8 mouse cellular contexts compared by ENCODE assay signal in the genomic region with DNA sequence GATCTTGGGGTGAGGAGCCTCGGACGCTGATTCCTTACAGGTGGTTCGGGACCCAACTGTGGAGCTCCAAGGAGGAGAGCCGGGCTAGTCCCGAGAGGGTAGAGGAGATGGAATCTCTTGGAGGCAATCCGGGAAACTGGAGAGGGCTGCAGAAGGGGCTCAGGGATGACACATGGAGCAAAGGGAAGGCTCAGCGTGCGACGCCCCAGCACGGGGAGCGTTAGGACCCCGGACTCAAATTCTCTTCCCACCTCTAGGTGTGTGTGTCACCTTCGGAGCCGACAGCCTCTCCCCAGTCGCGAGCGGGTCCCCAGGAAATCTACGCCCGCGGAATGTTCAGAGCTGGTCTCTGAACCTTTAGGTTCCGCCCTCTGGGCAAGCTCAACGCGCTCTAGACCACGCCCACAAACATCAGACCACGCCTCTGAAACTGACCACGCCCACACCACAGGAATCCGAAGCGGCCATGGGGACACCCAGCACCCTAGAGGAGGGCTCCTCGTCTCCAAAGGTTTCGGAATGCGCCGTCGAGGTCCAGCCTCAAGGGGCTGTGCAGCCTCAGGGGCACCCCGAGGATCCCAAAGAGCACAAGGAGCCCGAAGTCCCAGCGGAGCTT. TPM values are rescaled to one million over a fixed set of nuclear protein-coding genes. Genes with fewer than 3 reads are reported as not detected.
DNase-seq lines count a peak whose midpoint lies in the region; ATAC-seq lines count a peak whose summit lies in the region.

No protein-coding gene starts in this region.

- peak overlapping the region; percentile 51; the same call in 1 of the 2 replicates for H3K27ac ChIP-seq in embryonic facial prominence, embryonic 13.5 days
- no peak overlapping the region for H3K27ac ChIP-seq in heart, embryonic 11.5 days (ENCODE audit: low read depth, low read length)
- H3K27ac ChIP-seq in kidney, embryonic 14.5 days (ENCODE audit: low read depth, low read length): no peak overlapping the region
- peak overlapping the region; percentile 39 for H3K27ac ChIP-seq in lung, embryonic 15.5 days
- H3K27ac ChIP-seq in neural tube, embryonic 15.5 days (replicated peaks): no peak overlapping the region

- peak; percentile 74 for DNase-seq in layer of hippocampus, adult 11-12 months (ENCODE audit: low spot score)
- DNase-seq in layer of hippocampus, adult 9-10 months (ENCODE audit: low spot score): no peak
- peak; percentile 95 for DNase-seq in thymus, postnatal 0 days (ENCODE audit: low spot score)

- H3K27me3 ChIP-seq in embryonic facial prominence, embryonic 13.5 days: peaks cover 63% of the 10 kb centered on the region
- peaks cover 51% of the 10 kb centered on the region for H3K27me3 ChIP-seq in heart, embryonic 11.5 days (ENCODE audit: control insufficient read depth, insufficient read depth, low read length)
- H3K27me3 ChIP-seq in kidney, embryonic 14.5 days (ENCODE audit: control insufficient read depth, insufficient read depth, low read length): peaks cover 40% of the 10 kb centered on the region
- H3K27me3 ChIP-seq in lung, embryonic 15.5 days: peaks cover 41% of the 10 kb centered on the region
- peaks cover 55% of the 10 kb centered on the region for H3K27me3 ChIP-seq in neural tube, embryonic 15.5 days (replicated peaks)

- H3K9me3 ChIP-seq in embryonic facial prominence, embryonic 13.5 days: no peaks in the 10 kb centered on the region
- H3K9me3 ChIP-seq in heart, embryonic 11.5 days (replicated peaks; ENCODE audit: control insufficient read depth, low read length): no peaks in the 10 kb centered on the region
- no peaks in the 10 kb centered on the region for H3K9me3 ChIP-seq in kidney, embryonic 14.5 days (ENCODE audit: control insufficient read depth, low read length)
- no peaks in the 10 kb centered on the region for H3K9me3 ChIP-seq in lung, embryonic 15.5 days
- no peaks in the 10 kb centered on the region for H3K9me3 ChIP-seq in neural tube, embryonic 15.5 days (replicated peaks)

- peak; percentile 28; the same call in 1 of the 2 replicates for ATAC-seq in embryonic facial prominence, embryonic 13.5 days (ENCODE audit: insufficient number of reproducible peaks, insufficient read depth, low FRiP score, low TSS enrichment, low read depth)
- peak; percentile 65 for ATAC-seq in heart, embryonic 11.5 days (replicated peaks; ENCODE audit: insufficient number of reproducible peaks, low FRiP score, low TSS enrichment)
- peak; percentile 69 for ATAC-seq in kidney, embryonic 14.5 days (ENCODE audit: low FRiP score, low TSS enrichment)
- peak; percentile 77 for ATAC-seq in lung, embryonic 15.5 days (ENCODE audit: borderline replicate concordance, extremely low read depth, low FRiP score, low TSS enrichment)
- peak; percentile 19; the same call in 1 of the 2 replicates for ATAC-seq in neural tube, embryonic 15.5 days (ENCODE audit: low FRiP score)

- WGBS in embryonic facial prominence, embryonic 13.5 days: under 1% methylated on average over 36 of the region's 36 CpGs
- 1% methylated on average over 36 of the region's 36 CpGs for WGBS in heart, embryonic 11.5 days (ENCODE audit: insufficient replicate concordance)
- WGBS in kidney, embryonic 14.5 days: under 1% methylated on average over 36 of the region's 36 CpGs
- under 1% methylated on average over 36 of the region's 36 CpGs for WGBS in lung, embryonic 15.5 days
- WGBS in neural tube, embryonic 15.5 days: 0% methylated on average over 36 of the region's 36 CpGs

- H3K9ac ChIP-seq in embryonic facial prominence, embryonic 13.5 days: peak overlapping the region; percentile 46
- H3K9ac ChIP-seq in heart, embryonic 11.5 days (ENCODE audit: low read depth, low read length): peak overlapping the region; percentile 8
- peak overlapping the region; percentile 34; the same call in 1 of the 2 replicates for H3K9ac ChIP-seq in kidney, embryonic 14.5 days (ENCODE audit: low read depth, low read length)
- peak overlapping the region; percentile 25 for H3K9ac ChIP-seq in lung, embryonic 15.5 days
- H3K9ac ChIP-seq in neural tube, embryonic 15.5 days (replicated peaks): peak overlapping the region; percentile 11; the same call in 1 of the 2 replicates

- H3K4me3 ChIP-seq in embryonic facial prominence, embryonic 13.5 days: peak overlapping the region; percentile 46
- peak overlapping the region; percentile 49 for H3K4me3 ChIP-seq in heart, embryonic 11.5 days (ENCODE audit: low read depth, low read length)
- H3K4me3 ChIP-seq in kidney, embryonic 14.5 days (ENCODE audit: low read length): peak overlapping the region; percentile 45
- H3K4me3 ChIP-seq in lung, embryonic 15.5 days: peak overlapping the region; percentile 44
- H3K4me3 ChIP-seq in neural tube, embryonic 15.5 days (replicated peaks): peak overlapping the region; percentile 35

- H3K36me3 ChIP-seq in embryonic facial prominence, embryonic 13.5 days: peaks cover 17% of the 10 kb centered on the region; the same call in 1 of the 2 replicates
- no peaks in the 10 kb centered on the region for H3K36me3 ChIP-seq in heart, embryonic 11.5 days (ENCODE audit: control insufficient read depth, insufficient read depth, low read length)
- H3K36me3 ChIP-seq in kidney, embryonic 14.5 days (ENCODE audit: control insufficient read depth, insufficient read depth, low read length): no peaks in the 10 kb centered on the region
- no peaks in the 10 kb centered on the region for H3K36me3 ChIP-seq in lung, embryonic 15.5 days
- no peaks in the 10 kb centered on the region; the same call in 1 of the 2 replicates for H3K36me3 ChIP-seq in neural tube, embryonic 15.5 days

- H3K4me2 ChIP-seq in embryonic facial prominence, embryonic 13.5 days: peak overlapping the region; percentile 67
- peak overlapping the region; percentile 62 for H3K4me2 ChIP-seq in heart, embryonic 11.5 days
- peak overlapping the region; percentile 61 for H3K4me2 ChIP-seq in kidney, embryonic 14.5 days (replicated peaks; ENCODE audit: low read depth, low read length)
- peak overlapping the region; percentile 79 for H3K4me2 ChIP-seq in lung, embryonic 15.5 days
- peak overlapping the region; percentile 60 for H3K4me2 ChIP-seq in neural tube, embryonic 15.5 days

- peaks cover 24% of the 10 kb centered on the region for H3K4me1 ChIP-seq in embryonic facial prominence, embryonic 13.5 days
- peaks cover 15% of the 10 kb centered on the region; the same call in 1 of the 2 replicates for H3K4me1 ChIP-seq in heart, embryonic 11.5 days (ENCODE audit: control insufficient read depth, insufficient read depth, low read length)
- peaks cover 14% of the 10 kb centered on the region; the same call in 1 of the 2 replicates for H3K4me1 ChIP-seq in kidney, embryonic 14.5 days (ENCODE audit: control insufficient read depth, insufficient read depth, low read length)
- H3K4me1 ChIP-seq in lung, embryonic 15.5 days: peaks cover 16% of the 10 kb centered on the region
- H3K4me1 ChIP-seq in neural tube, embryonic 15.5 days: peaks cover 26% of the 10 kb centered on the region

RNA-seq across cellular contexts. Expression of a gene that starts 0.4 kb away (rescaled TPM):
- 0.37 and 0.65 TPM in 2 replicates for polyA plus RNA-seq in embryonic facial prominence, embryonic 13.5 days (2015; fragmentation: Nextera tagmentation; extraction: Ambion mirVana)
- polyA plus RNA-seq in heart, embryonic 11.5 days (2014; fragmentation: Nextera tagmentation; extraction: Ambion mirVana): 0.06 TPM in 1 of 2 replicates, not detected in the other
- polyA plus RNA-seq in kidney, embryonic 14.5 days (2014; fragmentation: Nextera tagmentation; extraction: Ambion mirVana): 0.24 and 0.32 TPM in 2 replicates
- 0.15 and 0.21 TPM in 2 replicates for polyA plus RNA-seq in lung, embryonic 15.5 days (2015; fragmentation: Nextera tagmentation; extraction: Ambion mirVana)
- 0.37 TPM in 1 of 2 replicates, not detected in the other for polyA plus RNA-seq in neural tube, embryonic 15.5 days (2015; fragmentation: Nextera tagmentation; extraction: Ambion mirVana)
- 0.47 and 0.73 TPM in 2 replicates for polyA plus RNA-seq in thymus, postnatal 0 days (2015; fragmentation: Nextera tagmentation; extraction: Ambion mirVana)

RNA-seq across cellular contexts. Expression of a gene that starts 23.5 kb away (rescaled TPM):
- polyA plus RNA-seq in embryonic facial prominence, embryonic 13.5 days (2015; fragmentation: Nextera tagmentation; extraction: Ambion mirVana): 7.0 and 7.3 TPM in 2 replicates
- 0.42 and 0.44 TPM in 2 replicates for polyA plus RNA-seq in heart, embryonic 11.5 days (2014; fragmentation: Nextera tagmentation; extraction: Ambion mirVana)
- polyA plus RNA-seq in kidney, embryonic 14.5 days (2014; fragmentation: Nextera tagmentation; extraction: Ambion mirVana): 2.5 and 3.0 TPM in 2 replicates
- 2.8 and 3.0 TPM in 2 replicates for polyA plus RNA-seq in lung, embryonic 15.5 days (2015; fragmentation: Nextera tagmentation; extraction: Ambion mirVana)
- 12.9 and 17.5 TPM in 2 replicates for polyA plus RNA-seq in neural tube, embryonic 15.5 days (2015; fragmentation: Nextera tagmentation; extraction: Ambion mirVana)
- polyA plus RNA-seq in thymus, postnatal 0 days (2015; fragmentation: Nextera tagmentation; extraction: Ambion mirVana): 0.48 and 0.71 TPM in 2 replicates

RNA-seq across cellular contexts. Expression of a gene that starts 23.6 kb away (rescaled TPM):
- 24.0 and 26.0 TPM in 2 replicates for polyA plus RNA-seq in embryonic facial prominence, embryonic 13.5 days (2015; fragmentation: Nextera tagmentation; extraction: Ambion mirVana)
- polyA plus RNA-seq in heart, embryonic 11.5 days (2014; fragmentation: Nextera tagmentation; extraction: Ambion mirVana): 23.4 and 23.9 TPM in 2 replicates
- 51.8 and 53.6 TPM in 2 replicates for polyA plus RNA-seq in kidney, embryonic 14.5 days (2014; fragmentation: Nextera tagmentation; extraction: Ambion mirVana)
- polyA plus RNA-seq in lung, embryonic 15.5 days (2015; fragmentation: Nextera tagmentation; extraction: Ambion mirVana): 23.8 and 24.2 TPM in 2 replicates
- 29.3 and 33.2 TPM in 2 replicates for polyA plus RNA-seq in neural tube, embryonic 15.5 days (2015; fragmentation: Nextera tagmentation; extraction: Ambion mirVana)
- 39.2 and 39.9 TPM in 2 replicates for polyA plus RNA-seq in thymus, postnatal 0 days (2015; fragmentation: Nextera tagmentation; extraction: Ambion mirVana)

RNA-seq across cellular contexts. Expression of a gene that starts 25.4 kb away (rescaled TPM):
- polyA plus RNA-seq in embryonic facial prominence, embryonic 13.5 days (2015; fragmentation: Nextera tagmentation; extraction: Ambion mirVana): 13.7 and 16.0 TPM in 2 replicates
- polyA plus RNA-seq in heart, embryonic 11.5 days (2014; fragmentation: Nextera tagmentation; extraction: Ambion mirVana): 0.09 TPM in 1 of 2 replicates, not detected in the other
- 0.27 and 0.76 TPM in 2 replicates for polyA plus RNA-seq in kidney, embryonic 14.5 days (2014; fragmentation: Nextera tagmentation; extraction: Ambion mirVana)
- polyA plus RNA-seq in lung, embryonic 15.5 days (2015; fragmentation: Nextera tagmentation; extraction: Ambion mirVana): 0.18 and 0.40 TPM in 2 replicates
- 0.36 and 0.78 TPM in 2 replicates for polyA plus RNA-seq in neural tube, embryonic 15.5 days (2015; fragmentation: Nextera tagmentation; extraction: Ambion mirVana)
- 1.8 and 2.2 TPM in 2 replicates for polyA plus RNA-seq in thymus, postnatal 0 days (2015; fragmentation: Nextera tagmentation; extraction: Ambion mirVana)

Comparison
In these comparisons a context has a peak if more than half of its experiments do, and no peak if none do; other contexts are left out.
1. ATAC-seq: peak in every context shown above with its lines; median percentile 77 in lung, embryonic 15.5 days; 69 in kidney, embryonic 14.5 days; 65 in heart, embryonic 11.5 days; 28 in embryonic facial prominence, embryonic 13.5 days; 19 in neural tube, embryonic 15.5 days.
2. H3K27ac ChIP-seq: peak in embryonic facial prominence, embryonic 13.5 days (single experiment) and lung, embryonic 15.5 days (single experiment); none in heart, embryonic 11.5 days (single experiment), kidney, embryonic 14.5 days (single experiment) and neural tube, embryonic 15.5 days (single experiment).
3. Peak in every context shown above with its lines, with median percentiles within 50 percentile points of each other: H3K4me2 ChIP-seq, H3K4me3 ChIP-seq and H3K9ac ChIP-seq.